Mouse (Mus musculus) liver, embryonic 15.5 days (tissue): Measurements from ENCODE around the gene Mrtfa. TPM values are rescaled to one million over a fixed set of nuclear protein-coding genes. Genes with fewer than 3 reads are reported as not detected.

Experiments
- ATAC-seq: fragments of 200-750 bp; cut with Nextera tagmentation; 2 replicates; pipeline ENCODE4 v1.8.0; 2017; ENCODE audit warnings: moderate number of reproducible peaks, mild to moderate bottlenecking, moderate library complexity; ENCODE audit not compliant: insufficient read depth
- H3K27ac ChIP-seq: fragments of 300-500 bp; sonication (generic); replicated peaks from 2 replicates; pipeline ENCODE4 v1.5.1; 2015; ENCODE audit warnings: mild to moderate bottlenecking, inconsistent platforms
- H3K27me3 ChIP-seq: fragments of 300-500 bp; sonication (generic); 2 replicates; pipeline ENCODE4 v1.6.1; 2015; ENCODE audit warnings: mild to moderate bottlenecking, inconsistent platforms
- H3K36me3 ChIP-seq: fragments of 300-500 bp; sonication (generic); replicated peaks from 2 replicates; pipeline ENCODE4 v1.6.1; 2015; ENCODE audit warnings: moderate library complexity, mild to moderate bottlenecking, inconsistent platforms
- H3K4me1 ChIP-seq: fragments of 300-500 bp; sonication (generic); replicated peaks from 2 replicates; pipeline ENCODE4 v1.6.1; 2015; ENCODE audit warnings: inconsistent platforms
- H3K4me2 ChIP-seq: fragments of 300-500 bp; sonication (generic); 2 replicates; pipeline ENCODE4 v1.6.1; 2015; ENCODE audit warnings: moderate library complexity, mild to moderate bottlenecking, inconsistent platforms
- H3K4me3 ChIP-seq: fragments of 300-500 bp; sonication (generic); replicated peaks from 2 replicates; pipeline ENCODE4 v1.5.1; 2015; ENCODE audit warnings: mild to moderate bottlenecking, inconsistent platforms
- H3K9ac ChIP-seq: fragments of 300-500 bp; sonication (generic); 2 replicates; pipeline ENCODE4 v1.6.1; 2015; ENCODE audit warnings: moderate library complexity, mild to moderate bottlenecking, inconsistent platforms
- H3K9me3 ChIP-seq: fragments of 300-500 bp; sonication (generic); replicated peaks from 2 replicates; pipeline ENCODE4 v1.6.1; 2016; ENCODE audit warnings: inconsistent platforms
- WGBS: fragments of 180-500 bp; shearing (Covaris S2); methylation state at CpG from one replicate; pipeline ENCODE4 v1.1.7; 2015; ENCODE audit warnings: mixed read lengths; ENCODE audit not compliant: insufficient replicate concordance; 5-methylcytosine and 5-hydroxymethylcytosine counted together
- polyA plus RNA-seq: library from polyadenylated mRNA; unstranded; fragments of >200 nt; fragmentation: Nextera tagmentation; extraction: Ambion mirVana; gene quantifications from 2 replicates; pipeline ENCODE4 v1.2.1, GENCODE M21; 2015

The Mrtfa gene
- polyA plus RNA-seq, 1 experiment from 2014 or later, result 5.9 TPM

DNA sequence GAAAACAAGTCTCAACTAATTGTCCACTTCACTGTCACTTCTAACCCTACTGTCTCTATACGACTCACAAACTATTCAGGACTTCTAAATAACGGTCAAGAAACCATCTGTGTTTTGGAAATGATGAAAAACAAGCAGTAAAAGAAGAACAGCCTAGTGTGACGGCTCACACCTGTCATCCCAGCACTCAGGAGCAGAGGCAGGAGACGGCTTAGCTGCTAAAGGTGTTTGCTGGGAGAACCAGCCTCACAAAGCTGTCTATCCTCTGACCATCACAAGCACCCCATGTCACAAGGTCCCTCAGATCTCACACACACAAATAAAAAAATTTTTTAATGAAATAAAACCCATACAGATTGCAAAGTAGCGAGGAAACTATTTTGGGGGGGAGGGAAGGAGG, 67.4 kb downstream of the Mrtfa start:
- Histone ChIP-seq H3K27me3 (no peaks in the 10 kb centered on the region), H3K36me3 (no peaks in the 10 kb centered on the region), H3K27ac (no peak overlapping the region), H3K9ac (no peak overlapping the region), H3K4me3 (no peak overlapping the region), H3K4me2 (no peak overlapping the region), H3K4me1 (no peaks in the 10 kb centered on the region; the same call in 1 of the 2 replicates), H3K9me3 (no peaks in the 10 kb centered on the region)
- no peak for ATAC-seq
- 65% methylated on average over 5 of the region's 5 CpGs for WGBS

DNA sequence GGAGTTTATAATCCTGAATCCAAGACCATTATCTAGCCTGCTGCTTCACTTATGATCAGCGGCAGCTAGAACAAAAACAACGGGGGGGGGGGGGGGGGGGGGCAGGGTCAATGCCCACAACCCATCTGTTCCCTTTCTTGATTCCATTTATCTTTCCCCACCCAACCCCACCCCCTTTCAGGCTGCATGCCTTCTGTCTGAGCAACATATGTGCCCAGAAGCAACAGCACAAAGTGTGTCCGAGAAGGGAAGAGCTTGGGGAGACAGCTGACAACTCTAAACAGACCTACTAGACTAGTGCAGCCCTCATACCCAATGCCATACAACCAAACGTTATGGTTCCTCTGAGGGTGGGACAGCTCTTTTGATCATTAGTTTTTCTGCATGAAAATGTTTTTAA, 68.0 kb downstream of the Mrtfa start:
- ATAC-seq, result no peak
- 53% methylated on average over 4 of the region's 4 CpGs for WGBS
- H3K27ac ChIP-seq, result no peak overlapping the region

DNA sequence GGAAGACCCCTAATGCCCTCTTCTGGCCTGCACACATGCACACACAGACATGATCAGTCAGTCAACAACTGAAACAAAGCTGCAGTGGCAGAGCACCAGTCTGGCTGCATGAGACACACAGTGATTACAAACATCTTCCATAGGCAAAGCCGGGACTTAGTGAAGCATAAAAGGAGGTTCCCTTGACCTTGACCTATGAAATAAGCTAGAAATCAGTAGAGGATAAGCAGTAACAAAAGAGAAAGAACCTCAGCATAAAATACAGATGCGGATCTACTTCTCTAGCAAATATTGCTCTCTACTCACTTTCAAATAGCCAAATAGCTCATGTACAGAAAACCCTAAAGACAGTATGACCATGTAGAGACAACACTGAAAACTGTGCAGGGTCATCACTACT, 68.5 kb downstream of the Mrtfa start:
- Histone ChIP-seq H3K4me1 (no peaks in the 10 kb centered on the region; the same call in 1 of the 2 replicates), H3K4me3 (no peak overlapping the region), H3K27ac (no peak overlapping the region), H3K9me3 (no peaks in the 10 kb centered on the region), H3K4me2 (no peak overlapping the region), H3K9ac (no peak overlapping the region), H3K27me3 (no peaks in the 10 kb centered on the region), H3K36me3 (no peaks in the 10 kb centered on the region)
- ATAC-seq, result no peak
- WGBS, result 66% methylated on average over 2 of the region's 2 CpGs

More for the DNA sequence above, 68.0 kb downstream of the Mrtfa start:
- Histone ChIP-seq H3K4me1 (no peaks in the 10 kb centered on the region; the same call in 1 of the 2 replicates), H3K36me3 (no peaks in the 10 kb centered on the region), H3K27me3 (no peaks in the 10 kb centered on the region), H3K9me3 (no peaks in the 10 kb centered on the region), H3K4me2 (no peak overlapping the region), H3K4me3 (no peak overlapping the region), H3K9ac (no peak overlapping the region)

DNA sequence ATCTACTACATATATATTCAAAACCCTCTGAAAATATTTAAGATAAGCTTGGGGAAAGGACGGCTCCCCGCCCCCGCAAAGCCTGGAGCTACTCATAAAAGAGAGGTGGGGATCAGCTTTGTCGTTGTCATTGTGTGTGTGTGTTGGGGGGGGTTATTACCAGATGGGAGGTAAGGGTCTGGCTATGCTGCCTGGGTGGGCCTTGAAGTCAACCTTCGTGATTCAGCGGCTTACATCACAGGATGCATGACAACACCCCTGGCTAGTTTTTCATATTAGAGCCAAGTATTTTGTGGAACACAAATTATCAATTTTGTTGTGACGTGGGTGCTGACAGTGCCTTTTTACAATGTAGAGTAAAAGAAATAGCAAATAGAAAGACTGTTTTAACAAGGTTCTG, 69.6 kb downstream of the Mrtfa start:
- 71% methylated on average over 7 of the region's 7 CpGs for WGBS
- no peak for ATAC-seq
- H3K36me3 ChIP-seq, result no peaks in the 10 kb centered on the region

DNA sequence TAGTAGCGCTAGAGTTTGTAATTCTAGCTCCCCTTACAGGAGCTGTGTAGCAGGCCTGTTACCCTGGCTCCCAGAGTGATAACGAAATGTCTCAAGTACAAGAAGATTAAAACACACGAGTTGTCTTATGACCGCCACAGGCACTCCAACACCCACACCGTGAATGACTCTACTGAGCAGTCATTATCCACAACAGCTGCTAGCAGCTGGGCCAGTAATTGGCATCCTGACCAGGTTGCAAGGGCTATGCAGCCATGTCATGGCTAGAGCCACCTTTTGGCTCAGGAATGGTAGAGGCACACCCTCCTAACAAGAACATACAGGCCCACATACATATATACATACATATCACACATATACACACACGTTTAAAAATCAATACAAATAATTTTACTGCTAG, 70.4 kb downstream of the Mrtfa start:
- no peaks in the 10 kb centered on the region; the same call in 1 of the 2 replicates for H3K4me1 ChIP-seq
- 54% methylated on average over 6 of the region's 6 CpGs for WGBS
- H3K4me3 ChIP-seq, result no peak overlapping the region
- no peaks in the 10 kb centered on the region for H3K27me3 ChIP-seq
- no peak for ATAC-seq
- no peak overlapping the region for H3K4me2 ChIP-seq
- H3K27ac ChIP-seq, result no peak overlapping the region
- no peaks in the 10 kb centered on the region for H3K9me3 ChIP-seq
- no peaks in the 10 kb centered on the region for H3K36me3 ChIP-seq
- H3K9ac ChIP-seq, result no peak overlapping the region

More for the DNA sequence above, 69.6 kb downstream of the Mrtfa start:
- Histone ChIP-seq H3K4me1 (no peaks in the 10 kb centered on the region; the same call in 1 of the 2 replicates), H3K27me3 (no peaks in the 10 kb centered on the region), H3K4me2 (no peak overlapping the region), H3K9me3 (no peaks in the 10 kb centered on the region), H3K9ac (no peak overlapping the region), H3K4me3 (no peak overlapping the region), H3K27ac (no peak overlapping the region)

DNA sequence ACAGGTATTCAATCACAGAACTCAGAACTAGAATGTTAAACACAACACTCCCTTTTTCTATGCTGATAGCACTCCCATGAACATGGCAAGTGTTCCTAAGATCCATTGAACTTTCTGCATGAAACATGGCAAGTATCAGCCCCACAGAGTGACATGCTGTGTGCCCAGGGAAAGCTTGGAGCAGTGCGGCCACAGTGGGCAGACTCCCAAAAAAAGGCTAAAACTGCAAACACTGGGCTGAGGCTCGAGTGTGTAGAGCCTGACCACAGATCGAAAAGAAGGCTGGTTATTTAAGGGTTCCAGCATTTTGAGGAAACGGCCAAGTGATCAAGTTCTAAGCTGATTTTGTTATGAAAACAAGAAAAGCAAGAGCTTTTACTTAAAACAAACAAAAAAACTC, 72.3 kb downstream of the Mrtfa start:
- Histone ChIP-seq H3K4me3 (no peak overlapping the region), H3K27ac (no peak overlapping the region)
- WGBS, result 48% methylated on average over 4 of the region's 4 CpGs

DNA sequence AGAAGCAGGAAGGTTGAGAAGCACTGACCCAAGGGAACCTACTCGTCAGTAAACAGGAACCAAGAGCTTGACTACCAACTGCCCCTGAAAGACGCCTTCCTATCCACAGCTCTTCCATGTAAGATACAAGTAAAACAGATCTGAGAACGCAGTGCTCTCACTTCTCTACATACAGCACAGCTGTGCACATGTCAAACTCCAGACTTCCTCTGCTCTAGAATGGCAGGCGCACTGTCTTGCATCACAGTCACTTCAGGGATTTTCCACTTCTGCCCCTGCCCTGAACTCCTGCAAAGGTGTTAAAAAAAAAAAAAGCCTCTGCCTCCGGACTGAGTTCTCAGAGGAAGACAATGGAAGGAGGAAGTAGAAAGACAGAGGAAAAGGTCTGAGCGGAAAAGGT, 78.0 kb downstream of the Mrtfa start:
- Histone ChIP-seq H3K27me3 (no peaks in the 10 kb centered on the region), H3K27ac (no peak overlapping the region), H3K4me1 (no peaks in the 10 kb centered on the region), H3K9ac (no peak overlapping the region), H3K9me3 (no peaks in the 10 kb centered on the region), H3K36me3 (no peaks in the 10 kb centered on the region), H3K4me3 (no peak overlapping the region), H3K4me2 (no peak overlapping the region)
- ATAC-seq, result 0 out of 2 replicates have a peak, but pooled peaks have one; percentile 18
- 30% methylated on average over 6 of the region's 6 CpGs for WGBS

More for the DNA sequence above, 72.3 kb downstream of the Mrtfa start:
- Histone ChIP-seq H3K9ac (no peak overlapping the region), H3K36me3 (no peaks in the 10 kb centered on the region), H3K4me2 (no peak overlapping the region), H3K27me3 (no peaks in the 10 kb centered on the region), H3K9me3 (no peaks in the 10 kb centered on the region), H3K4me1 (no peaks in the 10 kb centered on the region)
- no peak for ATAC-seq

DNA sequence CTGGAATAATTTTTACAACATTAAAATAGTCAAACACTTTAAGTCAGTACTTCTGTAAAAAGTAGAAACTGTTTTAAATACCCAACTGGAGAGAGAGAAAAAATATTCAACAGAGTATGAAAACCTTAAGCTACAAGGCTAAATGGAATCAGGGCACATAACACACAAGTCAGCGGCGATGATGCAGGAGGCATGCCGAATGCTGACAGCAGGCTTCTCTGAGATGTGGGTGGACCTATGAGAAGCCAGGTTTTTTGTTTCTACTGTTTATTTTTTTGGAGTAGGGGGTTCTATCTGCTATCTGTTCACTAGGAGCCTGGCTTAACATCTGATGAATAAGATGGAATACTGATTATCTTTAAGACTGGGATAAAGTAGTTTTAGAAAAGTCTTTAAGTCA, 80.2 kb downstream of the Mrtfa start:
- no peaks in the 10 kb centered on the region for H3K27me3 ChIP-seq
- no peak for ATAC-seq
- no peak overlapping the region for H3K4me2 ChIP-seq
- H3K4me1 ChIP-seq, result peaks cover 5% of the 10 kb centered on the region
- no peaks in the 10 kb centered on the region for H3K9me3 ChIP-seq
- H3K36me3 ChIP-seq, result no peaks in the 10 kb centered on the region
- H3K27ac ChIP-seq, result no peak overlapping the region
- H3K9ac ChIP-seq, result no peak overlapping the region
- H3K4me3 ChIP-seq, result no peak overlapping the region
- 80% methylated on average over 3 of the region's 3 CpGs for WGBS

DNA sequence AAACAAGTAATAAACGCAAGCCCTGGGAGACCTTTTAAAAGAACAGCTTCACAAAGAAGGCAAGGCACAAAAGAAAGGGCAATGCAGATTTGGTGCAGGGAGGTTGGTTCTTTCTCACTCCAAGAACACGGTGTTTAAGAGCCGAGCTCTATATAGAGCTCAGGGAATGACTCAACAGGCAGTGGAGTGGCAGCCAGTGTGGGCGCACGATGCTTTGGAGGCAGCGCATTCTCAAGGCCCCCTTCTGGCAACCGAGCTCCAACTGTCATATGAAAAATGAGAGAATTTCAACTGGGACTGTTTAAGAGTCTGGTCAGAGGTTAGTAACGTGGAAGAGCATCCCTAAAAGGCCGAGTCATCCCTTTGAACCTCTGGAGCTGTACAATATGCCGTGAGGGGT, 84.6 kb downstream of the Mrtfa start:
- Histone ChIP-seq H3K9me3 (no peaks in the 10 kb centered on the region), H3K4me3 (no peak overlapping the region), H3K9ac (no peak overlapping the region), H3K4me2 (no peak overlapping the region), H3K27me3 (no peaks in the 10 kb centered on the region), H3K36me3 (no peaks in the 10 kb centered on the region), H3K27ac (no peak overlapping the region), H3K4me1 (peaks cover 14% of the 10 kb centered on the region)
- no peak for ATAC-seq
- 38% methylated on average over 10 of the region's 10 CpGs for WGBS

DNA sequence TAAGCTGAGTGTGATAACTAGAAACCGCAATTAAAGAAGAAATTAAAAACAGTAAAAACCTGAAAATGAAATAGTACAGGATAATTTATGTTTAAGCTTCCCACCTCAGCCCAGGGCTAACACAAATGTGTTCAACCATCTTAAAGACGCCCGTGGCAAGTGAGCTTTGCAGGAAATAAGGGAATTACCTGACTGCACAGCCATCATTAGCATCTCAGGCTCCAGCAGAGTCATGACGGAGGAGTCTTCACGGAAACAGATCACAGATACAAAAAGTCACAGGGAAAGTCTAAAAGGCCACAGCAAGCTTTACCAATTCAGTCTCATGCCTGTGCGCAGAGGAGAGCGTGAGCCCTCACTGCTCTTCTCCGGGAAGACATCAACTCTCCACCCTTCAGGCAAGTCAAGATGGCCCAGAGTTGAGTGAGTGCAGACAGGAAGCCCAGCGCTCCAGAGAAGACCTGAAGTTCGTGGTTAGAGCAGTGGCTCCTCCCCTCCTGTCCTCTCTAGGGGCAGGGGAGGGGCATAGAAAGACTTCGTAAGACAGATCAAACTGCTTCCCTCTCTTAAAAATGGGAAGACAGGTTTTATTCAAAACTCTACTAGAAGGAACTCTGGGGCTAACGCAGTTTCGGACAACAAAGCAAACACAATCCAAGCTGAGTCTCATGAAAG, 85.8 kb downstream of the Mrtfa start:
- H3K4me1 ChIP-seq, result peaks cover 14% of the 10 kb centered on the region
- H3K27me3 ChIP-seq, result no peaks in the 10 kb centered on the region
- H3K4me2 ChIP-seq, result peak overlapping the region; percentile 39
- WGBS, result 25% methylated on average over 13 of the region's 13 CpGs
- no peaks in the 10 kb centered on the region for H3K36me3 ChIP-seq
- peak overlapping the region; percentile 18; the same call in 1 of the 2 replicates for H3K4me3 ChIP-seq
- 0 out of 2 replicates have a peak, but pooled peaks have one; percentile 15 for ATAC-seq
- H3K27ac ChIP-seq, result no peak overlapping the region; the same call in 1 of the 2 replicates
- H3K9ac ChIP-seq, result no peak overlapping the region
- no peaks in the 10 kb centered on the region for H3K9me3 ChIP-seq

DNA sequence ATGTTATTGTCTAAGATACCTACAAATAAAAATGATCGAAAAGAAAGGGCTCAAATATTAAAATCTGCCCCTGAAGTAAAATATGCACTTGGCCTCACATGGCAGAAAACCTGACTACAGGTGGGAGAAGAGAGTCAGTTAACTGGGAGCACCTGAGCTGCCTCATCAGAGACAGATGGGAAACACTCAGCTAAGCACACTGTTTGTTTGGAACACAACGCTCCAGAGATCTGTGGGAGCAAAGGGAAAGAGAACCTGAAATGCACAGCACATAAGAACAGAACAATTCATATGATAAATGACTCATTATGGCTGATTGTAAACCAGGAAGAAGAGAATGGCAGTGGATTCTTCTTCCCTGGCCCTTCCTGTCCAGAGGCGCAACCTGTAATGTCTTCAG, 87.1 kb downstream of the Mrtfa start:
- no peaks in the 10 kb centered on the region for H3K36me3 ChIP-seq
- 82% methylated on average over 3 of the region's 3 CpGs for WGBS

More for the DNA sequence above, 87.1 kb downstream of the Mrtfa start:
- no peak for ATAC-seq
- H3K27ac ChIP-seq, result no peak overlapping the region
- H3K27me3 ChIP-seq, result no peaks in the 10 kb centered on the region
- no peaks in the 10 kb centered on the region for H3K9me3 ChIP-seq
- no peak overlapping the region for H3K4me2 ChIP-seq
- peaks cover 14% of the 10 kb centered on the region for H3K4me1 ChIP-seq
- H3K4me3 ChIP-seq, result no peak overlapping the region
- H3K9ac ChIP-seq, result no peak overlapping the region
